Mouse (Mus musculus) stomach, postnatal 0 days (tissue): Measurements from ENCODE around the gene Cacna2d3.

Experiments
- CTCF ChIP-seq: IDR thresholded peaks from 2 replicates; pipeline ENCODE4 v1.5.1; 2016; ENCODE audit warnings: antibody characterized with exemption, low read depth, mild to moderate bottlenecking, moderate library complexity
- EP300 ChIP-seq: optimal IDR thresholded peaks from 2 replicates; pipeline ENCODE3; 2016; ENCODE audit warnings: antibody characterized with exemption

GRCm38 (mm10) chr14:28886661-28887060, 835.0 kb downstream of the Cacna2d3 start:
- TF ChIP-seq CTCF (no peak), EP300 (no peak)
